17 mouse cellular contexts compared by ENCODE assay signal in genomic region chr13:69585828-69586227, GRCm38 (mm10). TPM values are rescaled to one million over a fixed set of nuclear protein-coding genes. Genes with fewer than 3 reads are reported as not detected.
DNase-seq lines count a peak whose midpoint lies in the region; ATAC-seq and TF ChIP-seq lines count a peak whose summit lies in the region.
"Had no signal": no experiment of that assay in that cellular context is flagged by ENCODE, and none has a peak within 500 bp of the region (broad histone marks: within the 10 kb centered on the region; RNA-seq: fewer than 3 reads in every experiment).

No protein-coding gene starts in this region.

- no peaks in the 10 kb centered on the region for H3K9me3 ChIP-seq in kidney, embryonic 14.5 days (ENCODE audit: control insufficient read depth, low read length)
- no peaks in the 10 kb centered on the region for H3K9me3 ChIP-seq in hindbrain, postnatal 0 days (ENCODE audit: low read length)
- H3K9me3 ChIP-seq: embryonic facial prominence, embryonic 13.5 days; liver, embryonic 13.5 days; megakaryocyte, embryonic 14.5 days; neural tube, embryonic 13.5 days had no signal

- H3K9ac ChIP-seq in kidney, embryonic 14.5 days (ENCODE audit: low read depth, low read length) = no peak overlapping the region
- no peak overlapping the region for H3K9ac ChIP-seq in hindbrain, postnatal 0 days (replicated peaks; ENCODE audit: low read length)
- H3K9ac ChIP-seq: embryonic facial prominence, embryonic 13.5 days; liver, embryonic 13.5 days; neural tube, embryonic 13.5 days had no signal

- no peak for TF ChIP-seq CTCF in hindbrain, postnatal 0 days (IDR thresholded peaks at IDR 0.05; ENCODE audit: low read depth)

- no peaks in the 10 kb centered on the region for H3K36me3 ChIP-seq in kidney, embryonic 14.5 days (ENCODE audit: control insufficient read depth, insufficient read depth, low read length)
- H3K36me3 ChIP-seq in hindbrain, postnatal 0 days (ENCODE audit: insufficient read depth, low read length) = no peaks in the 10 kb centered on the region
- H3K36me3 ChIP-seq: liver, embryonic 13.5 days; neural tube, embryonic 13.5 days had no signal

- H3K4me2 ChIP-seq in kidney, embryonic 14.5 days (replicated peaks; ENCODE audit: low read depth, low read length) = no peak overlapping the region
- H3K4me2 ChIP-seq in hindbrain, postnatal 0 days (ENCODE audit: low read depth, low read length) = no peak overlapping the region
- H3K4me2 ChIP-seq: embryonic facial prominence, embryonic 13.5 days; heart, embryonic 11.5 days; liver, embryonic 13.5 days; neural tube, embryonic 13.5 days had no signal

- ATAC-seq in kidney, embryonic 14.5 days (ENCODE audit: low FRiP score, low TSS enrichment) = no peak
- no peak for ATAC-seq in hindbrain, postnatal 0 days
- ATAC-seq: CD4-positive, CD25-positive, alpha-beta regulatory T cell, adult 4 months had no signal

- no peaks in the 10 kb centered on the region for H3K4me1 ChIP-seq in kidney, embryonic 14.5 days (ENCODE audit: control insufficient read depth, insufficient read depth, low read length)
- no peaks in the 10 kb centered on the region for H3K4me1 ChIP-seq in hindbrain, postnatal 0 days (ENCODE audit: insufficient read depth, low read length)
- H3K4me1 ChIP-seq: embryonic facial prominence, embryonic 13.5 days; liver, embryonic 13.5 days; neural tube, embryonic 13.5 days had no signal

- intact Hi-C loops in left cerebral cortex, postnatal 25 days (cut with DNase I) = no loop called here

- DNase-seq in kidney, adult 9 months = peak; percentile 61
- peak; percentile 49 for DNase-seq in ES-CJ7 (ENCODE audit: low read depth, low spot score)
- peak; percentile 86 for DNase-seq in R1 (ENCODE audit: low read depth, low spot score)
- DNase-seq in kidney, postnatal 25 days = peak; percentile 56 to 69
- no peak for DNase-seq in left cerebral cortex, postnatal 25 days (ENCODE audit: low spot score in 2 of 2)
- no peak for DNase-seq in embryo, embryonic 11 days
- no peak for DNase-seq in hindbrain, postnatal 0 days (ENCODE audit: low spot score)
- DNase-seq: cerebellum, adult 8-10 months; gastrocnemius, postnatal 36 days; heart, postnatal 4 days; liver, embryonic 13.5 days had no signal

- H3K4me3 ChIP-seq in kidney, embryonic 14.5 days (ENCODE audit: low read length) = no peak overlapping the region
- no peak overlapping the region for H3K4me3 ChIP-seq in hindbrain, postnatal 0 days (ENCODE audit: low read length)
- H3K4me3 ChIP-seq: embryonic facial prominence, embryonic 13.5 days; liver, embryonic 13.5 days; megakaryocyte, embryonic 14.5 days; neural tube, embryonic 13.5 days had no signal

- H3K27me3 ChIP-seq in kidney, embryonic 14.5 days (ENCODE audit: control insufficient read depth, insufficient read depth, low read length) = no peaks in the 10 kb centered on the region
- no peaks in the 10 kb centered on the region for H3K27me3 ChIP-seq in hindbrain, postnatal 0 days (ENCODE audit: insufficient read depth, low read length)
- H3K27me3 ChIP-seq: embryonic facial prominence, embryonic 13.5 days; liver, embryonic 13.5 days; megakaryocyte, embryonic 14.5 days; neural tube, embryonic 13.5 days had no signal

- WGBS in kidney, embryonic 14.5 days = 32% methylated on average over 6 of the region's 6 CpGs
- 62% methylated on average over 6 of the region's 6 CpGs for WGBS in hindbrain, postnatal 0 days

- H3K27ac ChIP-seq in kidney, embryonic 14.5 days (ENCODE audit: low read depth, low read length) = no peak overlapping the region
- H3K27ac ChIP-seq in hindbrain, postnatal 0 days = no peak overlapping the region
- H3K27ac ChIP-seq: embryonic facial prominence, embryonic 13.5 days; liver, embryonic 13.5 days; neural tube, embryonic 13.5 days had no signal

RNA-seq across cellular contexts. Expression of gene Srd5a1, which starts 25.4 kb away (rescaled TPM):
- polyA plus RNA-seq in kidney, embryonic 14.5 days (2014; fragmentation: Nextera tagmentation; extraction: Ambion mirVana) = 18.1 and 24.1 TPM in 2 replicates
- 10 to 100 TPM; 10.1 to 11.8 TPM for total RNA-seq in left cerebral cortex, postnatal 25 days (2021)
- 19.6 and 22.6 TPM in 2 replicates for total RNA-seq in hindbrain, postnatal 0 days (2014; rRNA removed)
- 32.8 and 34.7 TPM in 2 replicates for polyA plus RNA-seq in hindbrain, postnatal 0 days (2015; fragmentation: Nextera tagmentation; extraction: Ambion mirVana)

RNA-seq across cellular contexts. Expression of gene Tent4a, which starts 51.4 kb away (rescaled TPM):
- 8.3 and 8.6 TPM in 2 replicates for polyA plus RNA-seq in kidney, embryonic 14.5 days (2014; fragmentation: Nextera tagmentation; extraction: Ambion mirVana)
- total RNA-seq in left cerebral cortex, postnatal 25 days (2021) = 10 to 100 TPM; 40.4 to 42.2 TPM
- 22.3 and 22.6 TPM in 2 replicates for total RNA-seq in hindbrain, postnatal 0 days (2014; rRNA removed)
- 4.8 and 5.1 TPM in 2 replicates for polyA plus RNA-seq in hindbrain, postnatal 0 days (2015; fragmentation: Nextera tagmentation; extraction: Ambion mirVana)

RNA-seq across cellular contexts. Expression of gene Nsun2, which starts 52.3 kb away (rescaled TPM):
- polyA plus RNA-seq in kidney, embryonic 14.5 days (2014; fragmentation: Nextera tagmentation; extraction: Ambion mirVana) = 88.5 and 142 TPM in 2 replicates
- 10 to 100 TPM; 70.9 to 76.9 TPM for total RNA-seq in left cerebral cortex, postnatal 25 days (2021)
- 34.9 and 37.6 TPM in 2 replicates for total RNA-seq in hindbrain, postnatal 0 days (2014; rRNA removed)
- 61.5 and 62.1 TPM in 2 replicates for polyA plus RNA-seq in hindbrain, postnatal 0 days (2015; fragmentation: Nextera tagmentation; extraction: Ambion mirVana)

Comparison
In these comparisons a context has a peak if more than half of its experiments do, and no peak if none do; other contexts are left out.
1. DNase-seq: peak in kidney, adult 9 months (single experiment), ES-CJ7 (single experiment), R1 (single experiment) and kidney, postnatal 25 days (2 of 2); none in left cerebral cortex, postnatal 25 days (0 of 2), embryo, embryonic 11 days (single experiment) and hindbrain, postnatal 0 days (single experiment).